Mouse (Mus musculus) forebrain, embryonic 11.5 days (tissue): ENCODE results near the gene S1pr4. TPM values are rescaled to one million over a fixed set of nuclear protein-coding genes. Genes with fewer than 3 reads are reported as not detected.
A peak's percentile ranks its signal among the peaks of the same experiment; 100 is the strongest.

ENCODE experiments used
- ATAC-seq: fragments of 200-750 bp; cut with Nextera tagmentation; replicated peaks from 2 replicates; pipeline ENCODE4 v1.8.0; 2017; ENCODE audit warnings: moderate TSS enrichment; ENCODE audit not compliant: low FRiP score
- DNase-seq: peaks from one replicate; pipeline ENCODE4 v3.0.0-alpha.2; 2017; ENCODE audit warnings: low spot score
- H3K27ac ChIP-seq: fragments of 300-500 bp; sonication (generic); 2 replicates; pipeline ENCODE4 v1.5.1; 2014; ENCODE audit warnings: low read depth, low read length
- H3K27me3 ChIP-seq: fragments of 300-500 bp; sonication (generic); 2 replicates; pipeline ENCODE4 v1.6.1; 2014; ENCODE audit warnings: mild to moderate bottlenecking, low read length, mixed read lengths; ENCODE audit not compliant: control insufficient read depth, insufficient read depth
- H3K36me3 ChIP-seq: fragments of 300-500 bp; sonication (generic); 2 replicates; pipeline ENCODE4 v1.6.1; 2014; ENCODE audit warnings: mild to moderate bottlenecking, low read length, moderate library complexity, mixed read lengths; ENCODE audit not compliant: control insufficient read depth, insufficient read depth
- H3K4me1 ChIP-seq: fragments of 300-500 bp; sonication (generic); replicated peaks from 2 replicates; pipeline ENCODE4 v1.6.1; 2014; ENCODE audit warnings: low read length, mixed read lengths; ENCODE audit not compliant: control insufficient read depth, insufficient read depth
- H3K4me2 ChIP-seq: fragments of 300-500 bp; sonication (generic); 2 replicates; pipeline ENCODE4 v1.6.1; 2014; ENCODE audit warnings: low read depth, mild to moderate bottlenecking, low read length, moderate library complexity, mixed read lengths; ENCODE audit not compliant: severe bottlenecking
- H3K4me3 ChIP-seq: fragments of 300-500 bp; sonication (generic); 2 replicates; pipeline ENCODE4 v1.5.1; 2014; ENCODE audit warnings: low read depth, low read length
- H3K9ac ChIP-seq: fragments of 300-500 bp; sonication (generic); 2 replicates; pipeline ENCODE4 v1.6.1; 2014; ENCODE audit warnings: low read length
- H3K9me3 ChIP-seq: fragments of 300-500 bp; sonication (generic); 2 replicates; pipeline ENCODE4 v1.6.1; 2016; ENCODE audit warnings: low read length, mixed read lengths; ENCODE audit not compliant: control insufficient read depth
- WGBS: fragments of 180-500 bp; shearing (Covaris S2); extraction: QIAGEN DNeasy Blood & Tissue Kit; methylation state at CpG from one replicate; pipeline ENCODE4 v1.1.7; 2014; 5-methylcytosine and 5-hydroxymethylcytosine counted together
- polyA plus RNA-seq: library from polyadenylated mRNA; unstranded; fragments of >200 nt; fragmentation: Nextera tagmentation; extraction: Ambion mirVana; gene quantifications from 2 replicates; pipeline ENCODE4 v1.2.1, GENCODE M21; 2014

S1pr4 gene
- polyA plus RNA-seq, 1 experiment from 2014 or later = 0.68 TPM

- H3K9me3 ChIP-seq = no peaks in the 10 kb centered on the region
- H3K36me3 ChIP-seq = no peaks in the 10 kb centered on the region; the same call in 1 of the 2 replicates
- H3K4me1 ChIP-seq = peaks cover 2% of the 10 kb centered on the region; the same call in 1 of the 2 replicates
- ATAC-seq (no peak), DNase-seq (no peak)
- H3K27ac ChIP-seq = no peak overlapping the region
- H3K4me2 ChIP-seq = no peak overlapping the region
- peaks cover 10% of the 10 kb centered on the region for H3K27me3 ChIP-seq
- 68% methylated on average over 6 of the region's 6 CpGs for WGBS
- H3K4me3 ChIP-seq = no peak overlapping the region
- no peak overlapping the region for H3K9ac ChIP-seq
Observed at GRCm38 (mm10) chr10:81484441-81485059, 15.4 kb downstream of the S1pr4 start.

- H3K4me1 ChIP-seq = peaks cover 2% of the 10 kb centered on the region; the same call in 1 of the 2 replicates
- no peaks in the 10 kb centered on the region for H3K9me3 ChIP-seq
- H3K4me3 ChIP-seq = no peak overlapping the region
- H3K27ac ChIP-seq = no peak overlapping the region
- DNase-seq (peak; percentile 80), ATAC-seq (no peak)
- no peak overlapping the region for H3K9ac ChIP-seq
- H3K4me2 ChIP-seq = no peak overlapping the region
- no peaks in the 10 kb centered on the region; the same call in 1 of the 2 replicates for H3K36me3 ChIP-seq
- 17% methylated on average over 9 of the region's 9 CpGs for WGBS
- peaks cover 10% of the 10 kb centered on the region for H3K27me3 ChIP-seq
Observed at GRCm38 (mm10) chr10:81483983-81484382, 15.9 kb downstream of the S1pr4 start.

GRCm38 (mm10) chr10:81482533-81482889 lies 17.4 kb downstream of the S1pr4 start, which contains the start of gene Celf5:
Gene Celf5 (minus strand): TSS chr10:81482709.
- H3K4me1 ChIP-seq = peaks cover 2% of the 10 kb centered on the region; the same call in 1 of the 2 replicates
- peak within 1 kb of the TSS; percentile 52 for H3K4me3 ChIP-seq
- H3K36me3 ChIP-seq = no peaks in the 10 kb centered on the region; the same call in 1 of the 2 replicates
- DNase-seq = peak; percentile 84
- peaks cover 10% of the 10 kb centered on the region for H3K27me3 ChIP-seq
- peak within 1 kb of the TSS; percentile 71 for H3K4me2 ChIP-seq
- 0% methylated on average over 36 of the region's 36 CpGs for WGBS
- ATAC-seq = peak; percentile 49
- H3K9me3 ChIP-seq = no peaks in the 10 kb centered on the region
- no peak within 1 kb of the TSS for H3K27ac ChIP-seq
- H3K9ac ChIP-seq = peak within 1 kb of the TSS; percentile 62

GRCm38 (mm10) chr10:81481605-81482532 lies 18.1 kb downstream of the S1pr4 start:
- Histone ChIP-seq H3K4me1 (peaks cover 2% of the 10 kb centered on the region; the same call in 1 of the 2 replicates), H3K27ac (no peak overlapping the region), H3K9me3 (no peaks in the 10 kb centered on the region), H3K9ac (peak overlapping the region; percentile 62), H3K27me3 (peaks cover 10% of the 10 kb centered on the region), H3K36me3 (no peaks in the 10 kb centered on the region; the same call in 1 of the 2 replicates), H3K4me3 (peak overlapping the region; percentile 52), H3K4me2 (peak overlapping the region; percentile 71)
- WGBS = 3% methylated on average over 35 of the region's 35 CpGs
- DNase-seq = no peak
- ATAC-seq = peak; percentile 6; the same call in 1 of the 2 replicates

- WGBS = 86% methylated on average over 10 of the region's 10 CpGs
- Histone ChIP-seq H3K9ac (no peak overlapping the region), H3K4me3 (no peak overlapping the region), H3K36me3 (no peaks in the 10 kb centered on the region), H3K27ac (no peak overlapping the region), H3K9me3 (no peaks in the 10 kb centered on the region), H3K4me1 (peaks cover 6% of the 10 kb centered on the region; the same call in 1 of the 2 replicates), H3K4me2 (no peak overlapping the region), H3K27me3 (no peaks in the 10 kb centered on the region; the same call in none of the 2 replicates)
- ATAC-seq (no peak), DNase-seq (no peak)
Observed at GRCm38 (mm10) chr10:81474461-81474860, 25.5 kb downstream of the S1pr4 start.

GRCm38 (mm10) chr10:81473003-81473451 lies 26.9 kb downstream of the S1pr4 start:
- ATAC-seq (peak; percentile 84), DNase-seq (peak; percentile 89)
- Histone ChIP-seq H3K4me2 (peak overlapping the region; percentile 84), H3K4me3 (peak overlapping the region; percentile 37), H3K27ac (peak overlapping the region; percentile 73; the same call in 1 of the 2 replicates), H3K27me3 (no peaks in the 10 kb centered on the region; the same call in none of the 2 replicates), H3K9me3 (no peaks in the 10 kb centered on the region), H3K36me3 (no peaks in the 10 kb centered on the region), H3K4me1 (peaks cover 6% of the 10 kb centered on the region; the same call in 1 of the 2 replicates), H3K9ac (peak overlapping the region; percentile 57)
- under 1% methylated on average over 20 of the region's 22 CpGs for WGBS

- no peaks in the 10 kb centered on the region for H3K36me3 ChIP-seq
- peak overlapping the region; percentile 57 for H3K9ac ChIP-seq
- ATAC-seq (peak; percentile 60), DNase-seq (no peak)
- H3K27ac ChIP-seq = peak overlapping the region; percentile 73
- 5% methylated on average over 18 of the region's 18 CpGs for WGBS
- peak overlapping the region; percentile 37 for H3K4me3 ChIP-seq
- peaks cover 6% of the 10 kb centered on the region; the same call in 1 of the 2 replicates for H3K4me1 ChIP-seq
- no peaks in the 10 kb centered on the region; the same call in 1 of the 2 replicates for H3K27me3 ChIP-seq
- peak overlapping the region; percentile 84 for H3K4me2 ChIP-seq
- H3K9me3 ChIP-seq = no peaks in the 10 kb centered on the region
Observed at GRCm38 (mm10) chr10:81472403-81473002, 27.4 kb downstream of the S1pr4 start.

- WGBS = 71% methylated on average over 18 of the region's 18 CpGs
Observed at GRCm38 (mm10) chr10:81470454-81470853, 29.5 kb downstream of the S1pr4 start.

More at GRCm38 (mm10) chr10:81470454-81470853, 29.5 kb downstream of the S1pr4 start:
- H3K9ac ChIP-seq = no peak overlapping the region
- DNase-seq (peak; percentile 53), ATAC-seq (no peak)
- no peak overlapping the region for H3K27ac ChIP-seq
- H3K4me1 ChIP-seq = peaks cover 6% of the 10 kb centered on the region; the same call in 1 of the 2 replicates
- H3K27me3 ChIP-seq = no peaks in the 10 kb centered on the region; the same call in 1 of the 2 replicates
- H3K36me3 ChIP-seq = no peaks in the 10 kb centered on the region
- H3K4me2 ChIP-seq = no peak overlapping the region
- H3K9me3 ChIP-seq = no peaks in the 10 kb centered on the region
- H3K4me3 ChIP-seq = no peak overlapping the region
